ENCODE assay signal across 10 mouse cellular contexts in genomic region chr9:57524439-57524838, GRCm38 (mm10). TPM values are rescaled to one million over a fixed set of nuclear protein-coding genes. Genes with fewer than 3 reads are reported as not detected.
DNase-seq lines count a peak whose midpoint lies in the region; ATAC-seq and TF ChIP-seq lines count a peak whose summit lies in the region.
"Had no signal": no experiment of that assay in that cellular context is flagged by ENCODE, and none has a peak within 500 bp of the region (broad histone marks: within the 10 kb centered on the region; RNA-seq: fewer than 3 reads in every experiment).

No protein-coding gene starts in this region.

- DNase-seq in MEL (ENCODE audit: low read depth, low spot score), result no peak
- no peak for DNase-seq in liver, postnatal 0 days
- DNase-seq in cerebellum, adult 18-20 months, result no peak
- no peak for DNase-seq in kidney, postnatal 14 days
- DNase-seq: right cerebral cortex, postnatal 25 days had no signal

- ATAC-seq in hindbrain, embryonic 16.5 days, result no peak
- ATAC-seq in hindbrain, embryonic 13.5 days (ENCODE audit: low FRiP score), result no peak
- no peak for ATAC-seq in liver, postnatal 0 days

- no peak overlapping the region for H3K4me3 ChIP-seq in hindbrain, embryonic 16.5 days (ENCODE audit: low read length)
- no peak overlapping the region for H3K4me3 ChIP-seq in hindbrain, embryonic 13.5 days
- peak overlapping the region; percentile 41; the same call in 1 of the 2 replicates for H3K4me3 ChIP-seq in E14TG2a.4 (replicated peaks; ENCODE audit: low read length)
- peak overlapping the region in 1 of 2 experiments; percentile 25; a peak in 1 of 4 replicates for H3K4me3 ChIP-seq in MEL (ENCODE audit: control insufficient read depth in 1 of 2, insufficient read depth in 1 of 2, low read depth in 2 of 2, low read length in 2 of 2)
- no peak overlapping the region for H3K4me3 ChIP-seq in liver, postnatal 0 days (ENCODE audit: low read depth, low read length)
- H3K4me3 ChIP-seq: limb, embryonic 15.5 days; stomach, embryonic 15.5 days had no signal

- H3K9ac ChIP-seq in hindbrain, embryonic 16.5 days (ENCODE audit: low read depth, low read length), result no peak overlapping the region
- no peak overlapping the region for H3K9ac ChIP-seq in hindbrain, embryonic 13.5 days
- peak overlapping the region; percentile 28; the same call in 1 of the 2 replicates for H3K9ac ChIP-seq in MEL (ENCODE audit: control insufficient read depth, low read depth, low read length, poor library complexity, severe bottlenecking)
- no peak overlapping the region for H3K9ac ChIP-seq in liver, postnatal 0 days (replicated peaks)
- H3K9ac ChIP-seq: limb, embryonic 15.5 days; stomach, embryonic 15.5 days had no signal

- TF ChIP-seq RAD21 in MEL (IDR thresholded peaks at IDR 0.05; ENCODE audit: low read depth, low read length), result no peak

- no peak for TF ChIP-seq EP300 in MEL (IDR thresholded peaks at IDR 0.05; ENCODE audit: low read depth in 1 of 2, low read length in 2 of 2)
- TF ChIP-seq EP300 in liver, postnatal 0 days (IDR thresholded peaks at IDR 0.05; ENCODE audit: low read depth), result no peak

- peaks cover 71% of the 10 kb centered on the region for H3K79me2 ChIP-seq in MEL (ENCODE audit: control insufficient read depth, insufficient read depth, low read length, poor library complexity)

- H3K9me3 ChIP-seq in hindbrain, embryonic 16.5 days (ENCODE audit: control insufficient read depth, low read length), result no peaks in the 10 kb centered on the region
- H3K9me3 ChIP-seq in hindbrain, embryonic 13.5 days, result no peaks in the 10 kb centered on the region
- H3K9me3 ChIP-seq in E14TG2a.4 (ENCODE audit: low read length) (no peaks in the 10 kb centered on the region), MEL (replicated peaks; ENCODE audit: insufficient read depth, low read length) (no peaks in the 10 kb centered on the region)
- H3K9me3 ChIP-seq in liver, postnatal 0 days (ENCODE audit: low read length), result no peaks in the 10 kb centered on the region
- H3K9me3 ChIP-seq: limb, embryonic 15.5 days; stomach, embryonic 15.5 days had no signal

- H3K4me2 ChIP-seq in hindbrain, embryonic 16.5 days (ENCODE audit: low read length), result 0 out of 2 replicates have a peak overlapping the region, but pooled peaks have one; percentile 5
- no peak overlapping the region for H3K4me2 ChIP-seq in hindbrain, embryonic 13.5 days
- H3K4me2 ChIP-seq in liver, postnatal 0 days (ENCODE audit: low read depth, low read length), result peak overlapping the region; percentile 10
- H3K4me2 ChIP-seq: limb, embryonic 15.5 days; stomach, embryonic 15.5 days had no signal

- peaks cover 25% of the 10 kb centered on the region for H3K4me1 ChIP-seq in hindbrain, embryonic 16.5 days (ENCODE audit: control insufficient read depth, insufficient read depth, low read depth, low read length)
- H3K4me1 ChIP-seq in hindbrain, embryonic 13.5 days (replicated peaks), result peaks cover 45% of the 10 kb centered on the region
- H3K4me1 ChIP-seq in E14TG2a.4 (replicated peaks; ENCODE audit: low read depth, low read length) (peaks cover 56% of the 10 kb centered on the region), MEL (ENCODE audit: control insufficient read depth in 1 of 2, insufficient read depth in 2 of 2, low read length in 2 of 2) (peaks cover 9 to 12% of the 10 kb centered on the region in 2 experiments)
- peaks cover 31% of the 10 kb centered on the region for H3K4me1 ChIP-seq in liver, postnatal 0 days (ENCODE audit: insufficient read depth)

- H3K36me3 ChIP-seq in hindbrain, embryonic 16.5 days (ENCODE audit: control insufficient read depth, insufficient read depth, low read length), result no peaks in the 10 kb centered on the region
- H3K36me3 ChIP-seq in hindbrain, embryonic 13.5 days, result peaks cover 4% of the 10 kb centered on the region; the same call in 1 of the 2 replicates
- H3K36me3 ChIP-seq in E14TG2a.4 (ENCODE audit: insufficient read depth, low read length) (peaks cover 57% of the 10 kb centered on the region), MEL (ENCODE audit: control insufficient read depth in 1 of 2, insufficient read depth in 2 of 2, low read length in 2 of 2) (peaks cover 7 to 38% of the 10 kb centered on the region in 2 experiments)
- H3K36me3 ChIP-seq in liver, postnatal 0 days (replicated peaks; ENCODE audit: insufficient read depth, low read length), result peaks cover 11% of the 10 kb centered on the region

- TF ChIP-seq CTCF in E14TG2a.4 (conservative IDR thresholded peaks at IDR 0.05; ENCODE audit: low read length), result no peak
- TF ChIP-seq CTCF in MEL (IDR thresholded peaks at IDR 0.05 in 2 of 3, conservative IDR thresholded peaks at IDR 0.05 in 1 of 3; ENCODE audit: control insufficient read depth in 1 of 3, insufficient read depth in 1 of 3, low read depth in 2 of 3, low read length in 3 of 3, poor library complexity in 1 of 3, severe bottlenecking in 1 of 3), result no peak
- TF ChIP-seq CTCF in liver, postnatal 0 days (IDR thresholded peaks at IDR 0.05; ENCODE audit: low read depth), result no peak

- TF ChIP-seq POLR2A in MEL (IDR thresholded peaks at IDR 0.05; ENCODE audit: control insufficient read depth in 1 of 2, insufficient read depth in 1 of 2, low read depth in 1 of 2, low read length in 2 of 2, poor library complexity in 1 of 2), result no peak

- no peak overlapping the region for H3K27ac ChIP-seq in hindbrain, embryonic 16.5 days (ENCODE audit: low read depth, low read length)
- no peak overlapping the region for H3K27ac ChIP-seq in hindbrain, embryonic 13.5 days
- no peak overlapping the region for H3K27ac ChIP-seq in MEL (ENCODE audit: control insufficient read depth, low read depth, low read length)
- H3K27ac ChIP-seq in liver, postnatal 0 days (ENCODE audit: low read depth), result no peak overlapping the region
- H3K27ac ChIP-seq: limb, embryonic 15.5 days; stomach, embryonic 15.5 days had no signal

- no peaks in the 10 kb centered on the region for H3K27me3 ChIP-seq in hindbrain, embryonic 16.5 days (replicated peaks; ENCODE audit: control insufficient read depth, insufficient read depth, low read length)
- no peaks in the 10 kb centered on the region for H3K27me3 ChIP-seq in hindbrain, embryonic 13.5 days
- H3K27me3 ChIP-seq in E14TG2a.4 (ENCODE audit: insufficient read depth, low read length), result no peaks in the 10 kb centered on the region
- H3K27me3 ChIP-seq in MEL (ENCODE audit: control insufficient read depth in 1 of 2, insufficient read depth in 2 of 2, low read length in 2 of 2), result no peaks in the 10 kb centered on the region
- H3K27me3 ChIP-seq in liver, postnatal 0 days (ENCODE audit: insufficient read depth, low read length), result no peaks in the 10 kb centered on the region
- H3K27me3 ChIP-seq: limb, embryonic 15.5 days; stomach, embryonic 15.5 days had no signal

TF ChIP-seq in MEL, 35 proteins besides CTCF, POLR2A, EP300 and RAD21 (continues in another document):
- TF ChIP-seq MEF2A (IDR thresholded peaks at IDR 0.05; ENCODE audit: extremely low read depth, insufficient replicate concordance, low read depth, low read length, poor library complexity, severe bottlenecking) (no peak), USF2 (IDR thresholded peaks at IDR 0.05; ENCODE audit: borderline replicate concordance in 1 of 2, insufficient read depth in 1 of 2, low read depth in 1 of 2, low read length in 2 of 2) (no peak), ZKSCAN1 (IDR thresholded peaks at IDR 0.05; ENCODE audit: low read depth, low read length) (no peak), KAT2A (conservative IDR thresholded peaks at IDR 0.05; ENCODE audit: low read depth, low read length) (no peak)

RNA-seq across cellular contexts. Expression of gene Cox5a, which starts 3.4 kb away (rescaled TPM):
- polyA plus RNA-seq in hindbrain, embryonic 16.5 days (2015; fragmentation: Nextera tagmentation; extraction: Ambion mirVana), result 890 and 1,047 TPM in 2 replicates
- polyA plus RNA-seq in hindbrain, embryonic 13.5 days (2015; fragmentation: Nextera tagmentation; extraction: Ambion mirVana), result 875 and 879 TPM in 2 replicates
- total RNA-seq in MEL (2012; rRNA removed), result 364 and 367 TPM in 2 replicates
- 100 to 1,000 TPM in 1 of 2 experiments, not detected in 1; 400 TPM for polyA plus RNA-seq in MEL (2012; ENCODE audit: insufficient read depth in 1 of 2, insufficient read length in 2 of 2, low read depth in 1 of 2, low replicate concordance in 2 of 2, missing spikeins in 1 of 2)
- polyA plus RNA-seq in liver, postnatal 0 days (2015; fragmentation: Nextera tagmentation; extraction: Ambion mirVana), result 761 and 777 TPM in 2 replicates

RNA-seq across cellular contexts. Expression of gene Fam219b, which starts 12.9 kb away (rescaled TPM):
- 23.6 and 24.4 TPM in 2 replicates for polyA plus RNA-seq in hindbrain, embryonic 16.5 days (2015; fragmentation: Nextera tagmentation; extraction: Ambion mirVana)
- 21.6 and 22.4 TPM in 2 replicates for polyA plus RNA-seq in hindbrain, embryonic 13.5 days (2015; fragmentation: Nextera tagmentation; extraction: Ambion mirVana)
- 12.7 and 16.4 TPM in 2 replicates for total RNA-seq in MEL (2012; rRNA removed)
- polyA plus RNA-seq in MEL (2012; ENCODE audit: insufficient read depth in 1 of 2, insufficient read length in 2 of 2, low read depth in 1 of 2, low replicate concordance in 2 of 2, missing spikeins in 1 of 2), result 10 to 100 TPM in 1 of 2 experiments, not detected in 1; 12.8 TPM
- polyA plus RNA-seq in liver, postnatal 0 days (2015; fragmentation: Nextera tagmentation; extraction: Ambion mirVana), result 4.6 and 5.1 TPM in 2 replicates

RNA-seq across cellular contexts. Expression of gene Rpp25, which starts 20.6 kb away (rescaled TPM):
- polyA plus RNA-seq in hindbrain, embryonic 16.5 days (2015; fragmentation: Nextera tagmentation; extraction: Ambion mirVana), result 21.0 and 21.4 TPM in 2 replicates
- 15.6 and 16.2 TPM in 2 replicates for polyA plus RNA-seq in hindbrain, embryonic 13.5 days (2015; fragmentation: Nextera tagmentation; extraction: Ambion mirVana)
- 0.12 TPM in 1 of 2 replicates, not detected in the other for total RNA-seq in MEL (2012; rRNA removed)
- under 1 TPM in 1 of 2 experiments, not detected in 1; 0.68 TPM for polyA plus RNA-seq in MEL (2012; ENCODE audit: insufficient read depth in 1 of 2, insufficient read length in 2 of 2, low read depth in 1 of 2, low replicate concordance in 2 of 2, missing spikeins in 1 of 2)
- polyA plus RNA-seq in liver, postnatal 0 days (2015; fragmentation: Nextera tagmentation; extraction: Ambion mirVana), result 0.48 and 0.67 TPM in 2 replicates

RNA-seq across cellular contexts. Expression of gene Mpi, which starts 28.1 kb away (rescaled TPM):
- 75.3 and 80.5 TPM in 2 replicates for polyA plus RNA-seq in hindbrain, embryonic 16.5 days (2015; fragmentation: Nextera tagmentation; extraction: Ambion mirVana)
- polyA plus RNA-seq in hindbrain, embryonic 13.5 days (2015; fragmentation: Nextera tagmentation; extraction: Ambion mirVana), result 67.9 and 75.2 TPM in 2 replicates
- total RNA-seq in MEL (2012; rRNA removed), result 24.3 and 25.9 TPM in 2 replicates
- 10 to 100 TPM in 1 of 2 experiments, not detected in 1; 37.7 TPM for polyA plus RNA-seq in MEL (2012; ENCODE audit: insufficient read depth in 1 of 2, insufficient read length in 2 of 2, low read depth in 1 of 2, low replicate concordance in 2 of 2, missing spikeins in 1 of 2)
- 7.3 and 8.2 TPM in 2 replicates for polyA plus RNA-seq in liver, postnatal 0 days (2015; fragmentation: Nextera tagmentation; extraction: Ambion mirVana)

RNA-seq across cellular contexts. Expression of gene Scamp2, which starts 36.3 kb away (rescaled TPM):
- 49.4 and 50.1 TPM in 2 replicates for polyA plus RNA-seq in hindbrain, embryonic 16.5 days (2015; fragmentation: Nextera tagmentation; extraction: Ambion mirVana)
- 56.9 and 58.8 TPM in 2 replicates for polyA plus RNA-seq in hindbrain, embryonic 13.5 days (2015; fragmentation: Nextera tagmentation; extraction: Ambion mirVana)
- 32.4 and 35.4 TPM in 2 replicates for total RNA-seq in MEL (2012; rRNA removed)
- 10 to 100 TPM in 1 of 2 experiments, not detected in 1; 51.4 TPM for polyA plus RNA-seq in MEL (2012; ENCODE audit: insufficient read depth in 1 of 2, insufficient read length in 2 of 2, low read depth in 1 of 2, low replicate concordance in 2 of 2, missing spikeins in 1 of 2)
- 29.6 and 31.2 TPM in 2 replicates for polyA plus RNA-seq in liver, postnatal 0 days (2015; fragmentation: Nextera tagmentation; extraction: Ambion mirVana)
